Mouse (Mus musculus) myocyte (in vitro differentiated cells): ENCODE measurements around the gene Ctdsp2.

Source experiments
- E2F4 ChIP-seq: IDR thresholded peaks from one replicate; pipeline ENCODE4 v1.6.1; 2011; ENCODE audit warnings: mild to moderate bottlenecking, control low read depth, moderate library complexity; ENCODE audit not compliant: insufficient read depth
- MAX ChIP-seq: IDR thresholded peaks from one replicate; pipeline ENCODE4 v1.6.1; 2011; ENCODE audit warnings: low read depth, mild to moderate bottlenecking, control low read depth
- MYOD1 ChIP-seq, 3 experiments: IDR thresholded peaks; one replicate each; pipeline ENCODE4 v1.6.1; 2011; ENCODE audit warnings: control low read depth in 2 of 3, low read depth in 2 of 3, mild to moderate bottlenecking in 2 of 3, moderate library complexity in 1 of 3; ENCODE audit not compliant: insufficient read length in 2 of 3, control insufficient read depth in 1 of 3
- POLR2A ChIP-seq: IDR thresholded peaks from one replicate; pipeline ENCODE4 v1.6.1; 2011; ENCODE audit warnings: low read depth, mild to moderate bottlenecking, control low read depth, moderate library complexity; ENCODE audit not compliant: insufficient read length
- POLR2AphosphoS2 ChIP-seq: IDR thresholded peaks from one replicate; pipeline ENCODE4 v1.6.1; 2011; ENCODE audit warnings: low read depth, control low read depth; ENCODE audit not compliant: insufficient read length
- SRF ChIP-seq: IDR thresholded peaks from one replicate; pipeline ENCODE4 v1.6.1; 2011; ENCODE audit warnings: low read depth; ENCODE audit not compliant: control insufficient read depth, insufficient read length
- TCF12 ChIP-seq: IDR thresholded peaks from one replicate; pipeline ENCODE4 v1.6.1; 2011; ENCODE audit warnings: mild to moderate bottlenecking, control low read depth; ENCODE audit not compliant: poor library complexity, insufficient read depth, severe bottlenecking
- TCF3 ChIP-seq: IDR thresholded peaks from one replicate; pipeline ENCODE4 v1.6.1; 2011; ENCODE audit warnings: low read depth, control low read depth; ENCODE audit not compliant: insufficient read length
- USF1 ChIP-seq: IDR thresholded peaks from one replicate; pipeline ENCODE4 v1.6.1; 2011; ENCODE audit warnings: low read depth, mild to moderate bottlenecking, control low read depth, moderate library complexity

- TF ChIP-seq TCF12 (no peak), POLR2AphosphoS2 (peak; percentile 86), POLR2A (peak; percentile 88), MAX (no peak), TCF3 (no peak), SRF (peak; percentile 45), USF1 (no peak), E2F4 (peak; percentile 32), MYOD1 (IDR thresholded peaks at IDR 0.05; ENCODE audit: control insufficient read depth in 1 of 3, insufficient read length in 2 of 3, low read depth in 2 of 3) (peak in 1 of 3 experiments; percentile 2)
Observed at GRCm38 (mm10) chr10:127030336-127031296, 52.1 kb downstream of the Ctdsp2 start, which contains the start of gene Tsfm.
